Mouse (Mus musculus) urinary bladder, adult 2 months (tissue): Measurements from ENCODE around the gene Lpin1. TPM values are rescaled to one million over a fixed set of nuclear protein-coding genes. Genes with fewer than 3 reads are reported as not detected.

ENCODE experiments used
- DNase-seq: peaks from one replicate; pipeline ENCODE4 v3.0.0; 2022; ENCODE audit warnings: low spot score
- polyA plus RNA-seq: library from polyadenylated mRNA; depleted of rRNA; stranded (reverse); fragments of >200 nt; gene quantifications from 2 replicates; pipeline ENCODE4 v1.2.3, GENCODE M21; 2012; rRNA removed

The Lpin1 gene
- polyA plus RNA-seq, 1 experiment, result 12.3 TPM

DNA sequence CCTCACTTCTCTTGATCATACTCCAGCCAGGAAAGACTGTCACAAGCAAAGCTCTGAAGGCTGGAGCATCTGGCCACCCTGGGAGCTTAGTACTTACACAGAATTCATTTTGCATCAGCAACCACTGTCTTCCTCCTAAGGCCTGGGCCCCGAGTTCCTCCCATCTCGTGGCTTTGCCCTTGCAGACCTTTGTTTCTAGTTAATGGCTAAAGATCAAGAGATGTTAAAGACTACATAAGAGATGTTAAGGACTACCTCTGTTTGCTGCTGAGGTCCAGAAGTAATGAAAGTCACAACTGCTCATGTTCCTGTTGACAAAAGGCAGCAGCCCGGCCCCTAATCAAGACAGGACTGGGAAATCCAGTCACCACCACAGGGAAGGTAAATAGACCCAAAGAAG is 82.8 kb downstream of the Lpin1 start:
- no peak for DNase-seq

DNA sequence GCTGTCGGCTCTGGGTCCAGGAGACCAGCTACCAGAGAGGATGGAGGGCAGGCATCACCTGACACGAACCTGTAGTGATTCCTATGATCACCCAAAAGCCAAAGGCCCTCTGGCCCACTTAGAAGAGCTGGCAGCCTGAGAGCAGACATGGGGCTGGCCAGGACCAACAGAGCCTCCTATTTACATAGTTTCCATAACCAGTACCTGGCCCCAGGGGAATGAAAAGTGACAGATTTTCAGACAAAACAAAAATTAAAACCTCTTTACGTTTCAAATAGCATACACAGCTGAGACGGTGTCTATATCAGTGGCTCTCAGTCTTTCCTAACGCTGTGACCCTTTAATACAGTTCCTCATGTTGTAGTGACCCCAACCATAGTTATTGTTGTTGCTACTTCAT is 83.9 kb downstream of the Lpin1 start:
- DNase-seq, result no peak

GRCm38 (mm10) chr12:16526134-16526533 is 84.6 kb downstream of the Lpin1 start:
- DNase-seq, result no peak

- no peak for DNase-seq
Observed at GRCm38 (mm10) chr12:16515183-16515582, 95.6 kb downstream of the Lpin1 start.

- no peak for DNase-seq
Observed at GRCm38 (mm10) chr12:16512991-16513390, 97.8 kb downstream of the Lpin1 start.

GRCm38 (mm10) chr12:16509122-16509752 is 101.5 kb downstream of the Lpin1 start:
- DNase-seq, result peak; percentile 31

DNA sequence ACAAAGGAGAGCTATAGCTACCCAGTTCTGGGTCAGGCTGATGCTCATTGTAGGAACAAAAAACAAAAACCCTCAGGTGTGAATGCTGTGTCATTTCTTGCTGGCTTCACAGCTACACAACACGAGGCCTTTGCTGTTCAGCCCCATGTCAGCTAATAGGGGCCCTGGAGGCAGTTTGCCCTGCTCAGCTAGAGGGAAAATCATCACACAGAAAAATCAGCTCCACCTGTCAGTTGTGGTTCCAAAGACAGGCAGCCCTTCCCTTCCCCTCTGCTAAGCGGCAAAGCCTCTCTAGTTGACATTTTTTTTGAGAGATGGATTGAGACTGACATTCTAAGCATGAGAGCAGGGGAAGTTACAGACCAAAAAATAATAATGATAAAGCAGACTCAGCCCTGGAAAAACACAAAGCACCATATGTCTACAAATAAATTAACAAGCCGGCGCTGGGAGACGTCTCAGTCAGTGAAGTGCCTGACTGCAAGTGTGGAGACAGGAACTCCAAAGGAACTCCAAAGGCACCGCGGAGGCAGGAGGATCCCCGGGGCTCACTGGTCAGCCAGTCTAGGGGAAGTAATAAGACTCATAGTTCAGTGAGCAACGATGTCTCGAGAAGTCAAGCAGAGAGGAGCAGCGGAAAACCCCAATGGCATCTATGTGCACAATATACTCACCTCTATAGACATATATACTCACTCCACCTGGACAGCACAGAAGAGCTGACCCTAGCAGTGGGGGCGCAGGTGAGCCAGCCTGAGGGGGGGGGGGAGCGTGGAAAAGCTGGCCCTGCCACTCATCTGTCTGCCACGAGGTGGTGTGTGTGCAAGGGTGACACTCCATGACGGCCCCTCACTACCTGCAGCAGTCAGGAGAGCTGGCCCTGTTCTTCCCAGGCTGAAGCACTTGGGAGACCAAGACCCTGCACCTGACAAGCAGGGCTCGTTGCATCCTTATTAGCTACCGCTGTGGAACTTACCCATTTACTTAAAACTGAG is 103.7 kb downstream of the Lpin1 start:
- DNase-seq, result no peak

- no peak for DNase-seq
Observed at GRCm38 (mm10) chr12:16504244-16504643, 106.5 kb downstream of the Lpin1 start.

GRCm38 (mm10) chr12:16497960-16498359 is 112.8 kb downstream of the Lpin1 start:
- no peak for DNase-seq

GRCm38 (mm10) chr12:16492713-16493112 is 118.1 kb downstream of the Lpin1 start:
- no peak for DNase-seq

DNA sequence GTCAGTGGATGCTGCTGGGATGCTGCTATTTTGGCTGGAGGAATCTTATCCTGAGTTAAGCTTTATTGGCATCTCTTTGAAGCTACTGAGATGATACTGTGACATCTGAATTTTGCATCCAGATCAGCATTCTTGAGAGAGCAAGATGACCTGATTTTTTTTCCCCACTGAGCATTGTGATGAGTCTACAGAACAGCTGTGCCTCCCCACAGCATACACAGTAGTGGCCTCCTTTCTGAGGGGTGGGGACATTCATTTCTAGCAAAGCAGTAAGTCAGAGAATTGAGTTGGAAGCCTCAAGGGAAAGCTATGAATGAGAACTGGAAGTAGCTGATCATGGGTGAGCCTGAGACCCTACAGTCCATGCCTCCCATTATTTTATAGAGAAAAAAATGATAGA is 121.9 kb downstream of the Lpin1 start:
- DNase-seq, result no peak

DNA sequence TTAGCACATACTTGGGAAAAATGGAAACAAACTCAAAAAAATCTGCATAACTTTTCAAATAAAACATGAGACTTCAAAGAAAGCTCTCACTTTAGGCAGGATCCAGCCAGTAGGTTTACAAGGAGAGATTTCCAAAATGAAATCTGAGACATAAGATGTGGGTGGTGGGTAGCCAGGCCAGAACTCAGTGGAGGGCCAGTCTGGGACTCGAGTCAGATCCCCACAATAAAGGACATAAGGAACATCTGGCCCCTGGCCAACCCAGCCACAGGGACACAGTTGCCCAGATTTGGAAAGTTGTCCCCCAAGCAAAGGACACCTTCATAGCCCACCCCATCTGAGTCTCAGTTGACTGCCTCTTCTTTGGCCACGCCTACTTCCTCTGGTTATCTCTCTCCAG is 123.3 kb downstream of the Lpin1 start:
- no peak for DNase-seq

Other genes starting within 250 kb of the Lpin1 start
- gene Ntsr2, start 42.4 kb upstream of the Lpin1 start, polyA plus RNA-seq, result 0.13 and 0.22 TPM in 2 replicates
- gene Greb1, start 189.9 kb upstream of the Lpin1 start, polyA plus RNA-seq, result 0.29 and 0.35 TPM in 2 replicates
- gene E2f6, start 200.0 kb upstream of the Lpin1 start, polyA plus RNA-seq, result 26.5 and 27.9 TPM in 2 replicates